8 mouse cellular contexts compared by ENCODE assay signal in the genomic region with DNA sequence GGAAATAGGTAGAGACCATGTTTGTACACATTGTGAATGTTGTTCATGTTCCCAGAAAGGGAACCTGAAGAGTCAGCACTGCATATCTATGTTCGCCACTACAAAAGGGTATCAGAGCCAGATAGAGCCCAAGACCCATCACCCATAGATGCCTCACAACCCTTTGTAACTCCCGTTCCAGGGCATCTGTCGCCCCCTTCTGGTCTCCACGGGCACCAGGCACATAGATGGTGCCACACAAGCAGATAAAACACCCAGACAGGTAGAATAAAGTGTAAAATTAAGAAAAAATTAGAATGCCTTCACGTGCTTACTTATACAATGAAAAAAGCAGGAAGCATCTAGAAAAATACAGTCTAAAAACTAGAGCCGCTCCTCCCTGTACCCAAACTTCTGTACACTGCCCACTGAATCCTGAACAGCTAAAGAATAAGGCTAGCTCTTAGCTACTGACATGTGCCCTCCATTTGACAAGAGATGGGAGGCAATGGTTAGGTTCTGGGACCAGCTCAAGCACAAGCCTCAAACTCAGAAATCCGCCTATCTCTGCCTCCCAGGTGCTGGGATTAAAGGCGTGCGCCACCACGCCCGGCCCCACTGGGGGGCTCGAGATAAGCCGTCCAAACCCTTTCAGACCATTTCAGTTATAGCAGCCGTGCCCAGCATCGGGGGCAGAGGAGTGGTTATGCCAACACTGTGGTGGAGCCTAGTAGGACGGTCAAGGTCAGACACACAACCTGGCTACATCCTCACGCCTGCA. TPM values are rescaled to one million over a fixed set of nuclear protein-coding genes. Genes with fewer than 3 reads are reported as not detected.
DNase-seq lines count a peak whose midpoint lies in the region; ATAC-seq and TF ChIP-seq lines count a peak whose summit lies in the region.

No protein-coding gene starts in this region.

- ATAC-seq in limb, embryonic 15.5 days (ENCODE audit: insufficient number of reproducible peaks, low FRiP score, low TSS enrichment, low read depth) = no peak

- 0 out of 2 replicates have a peak, but pooled peaks have one; percentile 21 for TF ChIP-seq CTCF in olfactory bulb, adult 2 months (IDR thresholded peaks at IDR 0.05; ENCODE audit: insufficient read depth, low read depth, low read length)

- peak overlapping the region; percentile 44 for H3K4me3 ChIP-seq in forebrain, embryonic 10.5 days
- peak overlapping the region; percentile 23 for H3K4me3 ChIP-seq in limb, embryonic 15.5 days
- 0 out of 2 replicates have a peak overlapping the region, but pooled peaks have one; percentile 18 for H3K4me3 ChIP-seq in olfactory bulb, adult 2 months (ENCODE audit: insufficient read depth, low read depth, low read length)

- peaks cover 10% of the 10 kb centered on the region for H3K4me1 ChIP-seq in forebrain, embryonic 10.5 days
- peaks cover 5% of the 10 kb centered on the region for H3K4me1 ChIP-seq in limb, embryonic 15.5 days
- peaks cover 4% of the 10 kb centered on the region; the same call in 1 of the 2 replicates for H3K4me1 ChIP-seq in olfactory bulb, adult 2 months (ENCODE audit: control insufficient read depth, insufficient read depth, low read length)

- TF ChIP-seq POLR2A in olfactory bulb, adult 2 months (IDR thresholded peaks at IDR 0.05; ENCODE audit: insufficient read depth, low read depth, low read length) = no peak

- H3K36me3 ChIP-seq in forebrain, embryonic 10.5 days (replicated peaks) = no peaks in the 10 kb centered on the region
- no peaks in the 10 kb centered on the region for H3K36me3 ChIP-seq in limb, embryonic 15.5 days

- H3K27me3 ChIP-seq in forebrain, embryonic 10.5 days (ENCODE audit: poor library complexity, severe bottlenecking) = peaks cover 45% of the 10 kb centered on the region
- no peaks in the 10 kb centered on the region for H3K27me3 ChIP-seq in limb, embryonic 15.5 days

- DNase-seq in adrenal gland, postnatal 14 days = peak; percentile 36
- DNase-seq in adrenal gland, postnatal 25 days = no peak
- peak; percentile 75 for DNase-seq in CD4-positive, CD25-positive, alpha-beta regulatory T cell, adult 2 months (ENCODE audit: low read depth, low spot score)
- DNase-seq in forebrain, embryonic 10.5 days (ENCODE audit: extremely low spot score, low spot score) = no peak
- DNase-seq in gastrocnemius, postnatal 4 days (ENCODE audit: low spot score in 2 of 2) = no peak
- DNase-seq in cerebellum, postnatal 4 days (ENCODE audit: low spot score in 2 of 2) = no peak

- H3K9ac ChIP-seq in limb, embryonic 15.5 days = no peak overlapping the region

- peak overlapping the region; percentile 72 for H3K27ac ChIP-seq in forebrain, embryonic 10.5 days
- no peak overlapping the region for H3K27ac ChIP-seq in limb, embryonic 15.5 days
- no peak overlapping the region for H3K27ac ChIP-seq in olfactory bulb, adult 2 months (ENCODE audit: insufficient read depth, low read depth, low read length)

- H3K9me3 ChIP-seq in forebrain, embryonic 10.5 days = no peaks in the 10 kb centered on the region
- no peaks in the 10 kb centered on the region for H3K9me3 ChIP-seq in limb, embryonic 15.5 days

- WGBS in forebrain, embryonic 10.5 days = 29% methylated on average over 17 of the region's 17 CpGs
- WGBS in limb, embryonic 15.5 days = 38% methylated on average over 17 of the region's 17 CpGs
- 44% methylated on average over 17 of the region's 17 CpGs for WGBS in olfactory bulb, adult 2 months

- H3K4me2 ChIP-seq in limb, embryonic 15.5 days = peak overlapping the region; percentile 47

RNA-seq across cellular contexts. Expression of a gene that starts 9.0 kb away (rescaled TPM):
- total RNA-seq in adrenal gland, postnatal 14 days (2021) = 7.7 and 8.0 TPM in 2 replicates
- total RNA-seq in adrenal gland, postnatal 25 days (2021) = 3.3 and 5.1 TPM in 2 replicates
- polyA plus RNA-seq in forebrain, embryonic 10.5 days (2016; fragmentation: Nextera tagmentation; extraction: Ambion mirVana) = 0.43 and 0.84 TPM in 2 replicates
- 1.4 and 2.1 TPM in 2 replicates for polyA plus RNA-seq in limb, embryonic 15.5 days (2015; fragmentation: Nextera tagmentation; extraction: Ambion mirVana)
- not detected in 2 replicates for polyA plus RNA-seq in olfactory bulb, adult 2 months (2012; ENCODE audit: insufficient read depth, insufficient read length, low replicate concordance, missing spikeins)
- 1 to 10 TPM; 1.5 to 3.1 TPM for total RNA-seq in gastrocnemius, postnatal 4 days (2021)

RNA-seq across cellular contexts. Expression of a gene that starts 37.9 kb away (rescaled TPM):
- 31.5 and 43.4 TPM in 2 replicates for total RNA-seq in adrenal gland, postnatal 14 days (2021)
- 35.0 and 38.5 TPM in 2 replicates for total RNA-seq in adrenal gland, postnatal 25 days (2021)
- 75.7 and 77.5 TPM in 2 replicates for polyA plus RNA-seq in forebrain, embryonic 10.5 days (2016; fragmentation: Nextera tagmentation; extraction: Ambion mirVana)
- polyA plus RNA-seq in limb, embryonic 15.5 days (2015; fragmentation: Nextera tagmentation; extraction: Ambion mirVana) = 94.4 and 94.7 TPM in 2 replicates
- not detected in 2 replicates for polyA plus RNA-seq in olfactory bulb, adult 2 months (2012; ENCODE audit: insufficient read depth, insufficient read length, low replicate concordance, missing spikeins)
- total RNA-seq in gastrocnemius, postnatal 4 days (2021) = 10 to 100 TPM; 54.0 to 60.9 TPM

Comparison
In these comparisons a context has a peak if more than half of its experiments do, and no peak if none do; other contexts are left out.
1. DNase-seq: peak in adrenal gland, postnatal 14 days (single experiment) and CD4-positive, CD25-positive, alpha-beta regulatory T cell, adult 2 months (single experiment); none in adrenal gland, postnatal 25 days (single experiment), forebrain, embryonic 10.5 days (single experiment), gastrocnemius, postnatal 4 days (0 of 2) and cerebellum, postnatal 4 days (0 of 2).
2. Peak in every context shown above with its lines, with median percentiles within 50 percentile points of each other: H3K4me3 ChIP-seq.